In genomic region chr5:86528725-86529124, GRCm38 (mm10) we compare ENCODE assay signal across 35 mouse cellular contexts. TPM values are rescaled to one million over a fixed set of nuclear protein-coding genes. Genes with fewer than 3 reads are reported as not detected.
A peak's percentile ranks its signal among the peaks of the same experiment; 100 is the strongest.
DNase-seq lines count a peak whose midpoint lies in the region; ATAC-seq and TF ChIP-seq lines count a peak whose summit lies in the region.
"Had no signal": no experiment of that assay in that cellular context is flagged by ENCODE, and none has a peak within 500 bp of the region (broad histone marks: within the 10 kb centered on the region; RNA-seq: fewer than 3 reads in every experiment).

No protein-coding gene starts in this region.

- no peak overlapping the region for H3K27ac ChIP-seq in forebrain, postnatal 0 days (ENCODE audit: low read depth, low read length)
- H3K27ac ChIP-seq in forebrain, embryonic 12.5 days = no peak overlapping the region
- H3K27ac ChIP-seq in embryonic facial prominence, embryonic 10.5 days (replicated peaks) = no peak overlapping the region
- H3K27ac ChIP-seq in hindbrain, embryonic 12.5 days = no peak overlapping the region
- H3K27ac ChIP-seq: embryonic facial prominence, embryonic 13.5 days; forebrain, embryonic 13.5 days; heart, adult 2 months; heart, embryonic 10.5 days; heart, embryonic 13.5 days; hindbrain, embryonic 15.5 days had no signal

- peak; percentile 63; the same call in 1 of the 2 replicates for ATAC-seq in forebrain, postnatal 0 days
- ATAC-seq in forebrain, embryonic 12.5 days (ENCODE audit: low FRiP score) = no peak
- no peak for ATAC-seq in hindbrain, embryonic 12.5 days (ENCODE audit: low FRiP score)
- no peak for ATAC-seq in erythroid progenitor cell, adult 5-6 weeks (replicated peaks; ENCODE audit: low FRiP score, poor library complexity, severe bottlenecking)
- ATAC-seq: forebrain, embryonic 13.5 days; intestine, postnatal 0 days; Patski had no signal

- WGBS in forebrain, postnatal 0 days = 36% methylated on average over 2 of the region's 2 CpGs
- 59% methylated on average over 2 of the region's 2 CpGs for WGBS in forebrain, embryonic 12.5 days
- WGBS in embryonic facial prominence, embryonic 10.5 days = 72% methylated on average over 2 of the region's 2 CpGs
- WGBS in hindbrain, embryonic 12.5 days = 74% methylated on average over 2 of the region's 2 CpGs

- H3K9ac ChIP-seq in forebrain, postnatal 0 days = no peak overlapping the region
- H3K9ac ChIP-seq in forebrain, embryonic 12.5 days = no peak overlapping the region
- no peak overlapping the region for H3K9ac ChIP-seq in hindbrain, embryonic 12.5 days
- H3K9ac ChIP-seq: embryonic facial prominence, embryonic 13.5 days; forebrain, embryonic 13.5 days; heart, embryonic 13.5 days; hindbrain, embryonic 15.5 days had no signal

- H3K4me1 ChIP-seq in forebrain, postnatal 0 days (ENCODE audit: insufficient read depth) = no peaks in the 10 kb centered on the region
- H3K4me1 ChIP-seq in forebrain, embryonic 12.5 days = no peaks in the 10 kb centered on the region
- no peaks in the 10 kb centered on the region for H3K4me1 ChIP-seq in embryonic facial prominence, embryonic 10.5 days
- H3K4me1 ChIP-seq in hindbrain, embryonic 12.5 days = no peaks in the 10 kb centered on the region
- H3K4me1 ChIP-seq: embryonic facial prominence, embryonic 13.5 days; forebrain, embryonic 13.5 days; heart, embryonic 10.5 days; heart, embryonic 13.5 days; hindbrain, embryonic 15.5 days had no signal

- H3K36me3 ChIP-seq in forebrain, postnatal 0 days (ENCODE audit: insufficient read depth) = no peaks in the 10 kb centered on the region
- H3K36me3 ChIP-seq in forebrain, embryonic 12.5 days (replicated peaks) = no peaks in the 10 kb centered on the region
- H3K36me3 ChIP-seq in embryonic facial prominence, embryonic 10.5 days (replicated peaks) = no peaks in the 10 kb centered on the region
- H3K36me3 ChIP-seq in hindbrain, embryonic 12.5 days = no peaks in the 10 kb centered on the region
- H3K36me3 ChIP-seq: embryonic facial prominence, embryonic 13.5 days; G1E; heart, embryonic 10.5 days; heart, embryonic 13.5 days; hindbrain, embryonic 15.5 days had no signal

- no peaks in the 10 kb centered on the region for H3K27me3 ChIP-seq in forebrain, postnatal 0 days (ENCODE audit: insufficient read depth, low read length)
- no peaks in the 10 kb centered on the region for H3K27me3 ChIP-seq in forebrain, embryonic 12.5 days
- no peaks in the 10 kb centered on the region for H3K27me3 ChIP-seq in embryonic facial prominence, embryonic 10.5 days (replicated peaks; ENCODE audit: low read depth, poor library complexity, severe bottlenecking)
- no peaks in the 10 kb centered on the region for H3K27me3 ChIP-seq in hindbrain, embryonic 12.5 days
- H3K27me3 ChIP-seq: CH12.LX; embryonic facial prominence, embryonic 13.5 days; forebrain, embryonic 13.5 days; heart, embryonic 13.5 days; hindbrain, embryonic 15.5 days; Patski had no signal

- DNase-seq in forebrain, postnatal 0 days = peak; percentile 17
- peak; percentile 27 to 46 for DNase-seq in right cerebral cortex, postnatal 10 days (ENCODE audit: low spot score in 2 of 2)
- no peak for DNase-seq in right cerebral cortex, postnatal 36 days (ENCODE audit: low spot score in 2 of 2)
- DNase-seq in embryonic facial prominence, embryonic 10.5 days (ENCODE audit: low spot score) = peak; percentile 7
- DNase-seq in forelimb bud, embryonic 11.5 days (ENCODE audit: low read depth, low spot score) = peak; percentile 6
- DNase-seq: adrenal gland, postnatal 10 days; B cell, adult 2 months; cerebellum, adult 18-20 months; cerebellum, adult 9-10 months; cerebellum, postnatal 14 days; gastrocnemius, postnatal 10 days; gastrocnemius, postnatal 36 days; heart, adult 2 months; heart, postnatal 14 days; heart, postnatal 4 days had no signal

- no peak for TF ChIP-seq CTCF in forebrain, postnatal 0 days (IDR thresholded peaks at IDR 0.05; ENCODE audit: low read depth)

- H3K4me2 ChIP-seq in forebrain, postnatal 0 days (ENCODE audit: low read depth) = no peak overlapping the region
- H3K4me2 ChIP-seq in forebrain, embryonic 12.5 days = no peak overlapping the region
- no peak overlapping the region for H3K4me2 ChIP-seq in hindbrain, embryonic 12.5 days (replicated peaks)
- H3K4me2 ChIP-seq: embryonic facial prominence, embryonic 13.5 days; forebrain, embryonic 13.5 days; heart, embryonic 13.5 days; hindbrain, embryonic 15.5 days had no signal

- H3K9me3 ChIP-seq in forebrain, postnatal 0 days (ENCODE audit: low read length) = no peaks in the 10 kb centered on the region
- no peaks in the 10 kb centered on the region for H3K9me3 ChIP-seq in forebrain, embryonic 12.5 days
- no peaks in the 10 kb centered on the region for H3K9me3 ChIP-seq in embryonic facial prominence, embryonic 10.5 days
- no peaks in the 10 kb centered on the region for H3K9me3 ChIP-seq in hindbrain, embryonic 12.5 days (replicated peaks)
- H3K9me3 ChIP-seq: embryonic facial prominence, embryonic 13.5 days; forebrain, embryonic 13.5 days; G1E; heart, embryonic 10.5 days; heart, embryonic 13.5 days; hindbrain, embryonic 15.5 days had no signal

- H3K4me3 ChIP-seq in forebrain, postnatal 0 days (ENCODE audit: low read depth, low read length) = no peak overlapping the region
- H3K4me3 ChIP-seq in forebrain, embryonic 12.5 days (replicated peaks) = no peak overlapping the region
- H3K4me3 ChIP-seq in embryonic facial prominence, embryonic 10.5 days = no peak overlapping the region
- no peak overlapping the region for H3K4me3 ChIP-seq in hindbrain, embryonic 12.5 days
- H3K4me3 ChIP-seq: embryonic facial prominence, embryonic 13.5 days; forebrain, embryonic 13.5 days; heart, adult 2 months; heart, embryonic 10.5 days; heart, embryonic 13.5 days; hindbrain, embryonic 15.5 days had no signal

RNA-seq across cellular contexts. Expression of gene Tmprss11g, which starts 10.3 kb away (rescaled TPM):
- not detected in 2 replicates for total RNA-seq in forebrain, postnatal 0 days (2014; rRNA removed)
- not detected in 2 replicates for polyA plus RNA-seq in forebrain, postnatal 0 days (2015; fragmentation: Nextera tagmentation; extraction: Ambion mirVana)
- not detected in 2 replicates for polyA plus RNA-seq in forebrain, embryonic 12.5 days (2016; fragmentation: Nextera tagmentation; extraction: Ambion mirVana)
- not detected in 2 replicates for polyA plus RNA-seq in embryonic facial prominence, embryonic 10.5 days (2016; fragmentation: Nextera tagmentation; extraction: Ambion mirVana)
- polyA plus RNA-seq in hindbrain, embryonic 12.5 days (2016; fragmentation: Nextera tagmentation; extraction: Ambion mirVana) = not detected in 2 replicates
- total RNA-seq in erythroid progenitor cell, adult 5-6 weeks (2015; ENCODE audit: low replicate concordance) = not detected in 2 replicates
- total RNA-seq in erythroid progenitor cell, adult 5-6 weeks (2017; ENCODE audit: low replicate concordance) = not detected in 2 replicates
- total RNA-seq: adrenal gland, adult 18-20 months; adrenal gland, postnatal 10 days; adrenal gland, postnatal 4 days; CH12.LX; gastrocnemius, adult 18-20 months; gastrocnemius, postnatal 10 days; gastrocnemius, postnatal 36 days; granulocyte monocyte progenitor cell, adult 5-6 weeks; heart, adult 2 months; heart, postnatal 14 days; heart, postnatal 4 days had no signal
- polyA plus RNA-seq: brain, embryonic 14.5 days; forebrain, embryonic 13.5 days; G1E; heart, adult 2 months; heart, embryonic 10.5 days; heart, embryonic 13.5 days; heart, embryonic 16.5 days; hindbrain, embryonic 11.5 days; hindbrain, embryonic 15.5 days; intestine, embryonic 14.5 days; intestine, postnatal 0 days; Patski had no signal

RNA-seq across cellular contexts. Expression of gene Tmprss11a, which starts 59.9 kb away (rescaled TPM):
- total RNA-seq in forebrain, postnatal 0 days (2014; rRNA removed) = not detected in 2 replicates
- polyA plus RNA-seq in forebrain, postnatal 0 days (2015; fragmentation: Nextera tagmentation; extraction: Ambion mirVana) = 0.05 TPM in 1 of 2 replicates, not detected in the other
- 0.11 TPM in 1 of 2 replicates, not detected in the other for polyA plus RNA-seq in forebrain, embryonic 12.5 days (2016; fragmentation: Nextera tagmentation; extraction: Ambion mirVana)
- polyA plus RNA-seq in embryonic facial prominence, embryonic 10.5 days (2016; fragmentation: Nextera tagmentation; extraction: Ambion mirVana) = not detected in 2 replicates
- 0.08 TPM in 1 of 2 replicates, not detected in the other for polyA plus RNA-seq in hindbrain, embryonic 12.5 days (2016; fragmentation: Nextera tagmentation; extraction: Ambion mirVana)
- not detected in 2 replicates for total RNA-seq in erythroid progenitor cell, adult 5-6 weeks (2015; ENCODE audit: low replicate concordance)
- total RNA-seq in erythroid progenitor cell, adult 5-6 weeks (2017; ENCODE audit: low replicate concordance) = not detected in 2 replicates
- total RNA-seq: adrenal gland, adult 18-20 months; adrenal gland, postnatal 10 days; adrenal gland, postnatal 4 days; CH12.LX; gastrocnemius, adult 18-20 months; gastrocnemius, postnatal 10 days; gastrocnemius, postnatal 36 days; granulocyte monocyte progenitor cell, adult 5-6 weeks; heart, adult 2 months; heart, postnatal 14 days; heart, postnatal 4 days had no signal
- polyA plus RNA-seq: forebrain, embryonic 13.5 days; G1E; heart, adult 2 months; heart, embryonic 10.5 days; heart, embryonic 13.5 days; heart, embryonic 16.5 days; hindbrain, embryonic 11.5 days; hindbrain, embryonic 15.5 days; intestine, embryonic 14.5 days; Patski had no signal

Comparison
In these comparisons a context has a peak if more than half of its experiments do, and no peak if none do; other contexts are left out.
1. DNase-seq: peak in forebrain, postnatal 0 days (single experiment), right cerebral cortex, postnatal 10 days (2 of 2), embryonic facial prominence, embryonic 10.5 days (single experiment) and forelimb bud, embryonic 11.5 days (single experiment); none in right cerebral cortex, postnatal 36 days (0 of 2).